Mouse (Mus musculus): ENCODE measurements around the gene Ddx5.

DNA sequence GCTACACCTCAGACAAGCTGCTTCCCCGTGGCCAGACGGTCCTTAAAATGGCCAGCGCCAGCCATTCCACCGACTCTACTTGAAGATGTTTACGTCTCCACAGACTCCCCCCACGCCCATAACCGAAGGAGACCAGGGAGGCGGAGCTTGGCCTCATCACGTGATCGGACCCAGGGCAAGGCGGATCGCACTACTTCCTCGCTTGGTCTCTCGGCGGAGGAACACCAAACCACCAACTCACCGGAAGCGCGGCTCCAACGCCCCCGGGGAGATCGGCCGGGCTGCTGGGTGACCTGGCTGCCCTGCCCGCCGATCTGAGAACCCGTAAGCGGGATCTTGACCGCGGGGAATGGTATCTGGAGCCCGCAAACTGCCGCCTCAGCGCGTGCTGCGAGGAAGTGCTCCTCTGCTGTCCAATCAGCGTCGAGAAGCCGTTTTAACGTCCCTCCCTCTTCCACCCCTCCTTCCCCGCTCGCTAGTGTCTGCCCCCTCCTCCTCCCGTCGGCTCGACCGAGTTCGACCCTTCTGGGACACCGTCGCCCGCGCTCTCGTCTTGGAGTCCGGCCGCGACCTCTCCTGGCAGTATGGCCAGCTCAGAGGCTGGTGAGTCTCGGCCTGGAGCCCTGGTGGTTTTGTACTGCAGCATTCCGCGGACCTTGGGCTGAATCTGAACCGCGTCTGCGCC is at the start of gene Ddx5, which contains the start of gene Cep95:
- TF ChIP-seq EP300 (IDR thresholded peaks at IDR 0.05; ENCODE audit: insufficient read depth, low read depth, low read length) (peak; percentile 80), CTCF (IDR thresholded peaks at IDR 0.05) (peak; percentile 44)
